Mouse (Mus musculus): ENCODE data around the gene Ddb1.

Gene Ddb1

GRCm38 (mm10) chr19:10671319-10671718, 66.2 kb downstream of the Ddb1 start:
- ChIA-PET CTCF (interaction anchor here (0.5 to 3.4 kb wide), 5 partner anchors 35 to 70 kb away, joined by 3 to 11 read pairs (median 7); no protein-coding TSS in a partner anchor), POLR2A (interaction anchor here in 1 of 4 experiments (1.0 kb wide), 1 partner anchor 38 kb away, joined by 3 read pairs; no protein-coding TSS in a partner anchor)

DNA sequence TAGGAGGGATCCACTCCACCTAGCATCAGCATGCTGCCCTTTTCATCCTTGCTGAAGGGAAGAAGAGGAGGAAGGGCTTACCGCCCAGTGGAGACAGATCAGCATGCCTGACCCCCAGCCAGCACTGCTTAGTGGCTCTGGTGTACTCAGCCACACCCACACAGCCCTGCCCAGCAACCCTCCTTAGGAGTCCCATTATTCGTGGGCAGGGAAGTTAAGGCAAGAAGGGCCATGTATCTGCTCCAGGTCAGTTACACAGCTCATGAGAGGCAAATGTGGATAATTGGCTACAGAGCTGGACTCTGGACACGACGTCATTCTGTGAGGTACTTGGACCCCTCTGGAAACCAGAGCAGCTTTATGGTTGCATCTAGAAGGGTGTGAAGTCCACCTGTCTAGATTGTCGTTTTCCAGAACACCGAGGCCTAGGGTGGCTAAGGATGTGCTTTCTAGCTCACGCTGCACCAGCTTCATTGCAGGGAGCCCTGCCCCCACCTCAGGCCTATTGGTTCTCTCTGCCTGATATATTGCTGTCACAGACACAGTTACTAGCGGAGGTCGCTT, 66.8 kb downstream of the Ddb1 start:
- POLR2A ChIA-PET, result interaction anchor here in 1 of 4 experiments (1.0 to 2.2 kb wide), 2 partner anchors 16 to 37 kb away, joined by 3 to 6 read pairs; no protein-coding TSS in a partner anchor
- CTCF ChIA-PET, result interaction anchor here (0.5 to 3.4 kb wide), 7 partner anchors 34 to 287 kb away, joined by 3 to 11 read pairs (median 6); no protein-coding TSS in a partner anchor

GRCm38 (mm10) chr19:10673275-10673674, 68.1 kb downstream of the Ddb1 start:
- ChIA-PET CTCF (interaction anchor here in 2 of 4 experiments (1.0 to 3.4 kb wide), 2 partner anchors 36 to 37 kb away, joined by 3 to 11 read pairs; no protein-coding TSS in a partner anchor), POLR2A (interaction anchor here in 2 of 4 experiments (0.9 to 2.2 kb wide), 5 partner anchors 9 to 43 kb away, joined by 3 to 6 read pairs (median 3); no protein-coding TSS in a partner anchor)

GRCm38 (mm10) chr19:10676656-10677055, 71.5 kb downstream of the Ddb1 start:
- ChIA-PET POLR2A (interaction anchor here (0.5 to 2.5 kb wide), 25 partner anchors 8 to 764 kb away, joined by 3 to 8 read pairs (median 4); partner anchors contain the start of genes Vps37c (in 2 of the 4), Ccdc86 (in 1 of the 4), Cpsf7 (in 1 of the 4) and Cyb561a3 (in 1 of the 4)), CTCF (interaction anchor here (0.6 to 5.6 kb wide), 20 partner anchors 8 to 1336 kb away, joined by 3 to 60 read pairs (median 6); partner anchors contain the start of gene Ms4a15 (in 1 of the 4))

DNA sequence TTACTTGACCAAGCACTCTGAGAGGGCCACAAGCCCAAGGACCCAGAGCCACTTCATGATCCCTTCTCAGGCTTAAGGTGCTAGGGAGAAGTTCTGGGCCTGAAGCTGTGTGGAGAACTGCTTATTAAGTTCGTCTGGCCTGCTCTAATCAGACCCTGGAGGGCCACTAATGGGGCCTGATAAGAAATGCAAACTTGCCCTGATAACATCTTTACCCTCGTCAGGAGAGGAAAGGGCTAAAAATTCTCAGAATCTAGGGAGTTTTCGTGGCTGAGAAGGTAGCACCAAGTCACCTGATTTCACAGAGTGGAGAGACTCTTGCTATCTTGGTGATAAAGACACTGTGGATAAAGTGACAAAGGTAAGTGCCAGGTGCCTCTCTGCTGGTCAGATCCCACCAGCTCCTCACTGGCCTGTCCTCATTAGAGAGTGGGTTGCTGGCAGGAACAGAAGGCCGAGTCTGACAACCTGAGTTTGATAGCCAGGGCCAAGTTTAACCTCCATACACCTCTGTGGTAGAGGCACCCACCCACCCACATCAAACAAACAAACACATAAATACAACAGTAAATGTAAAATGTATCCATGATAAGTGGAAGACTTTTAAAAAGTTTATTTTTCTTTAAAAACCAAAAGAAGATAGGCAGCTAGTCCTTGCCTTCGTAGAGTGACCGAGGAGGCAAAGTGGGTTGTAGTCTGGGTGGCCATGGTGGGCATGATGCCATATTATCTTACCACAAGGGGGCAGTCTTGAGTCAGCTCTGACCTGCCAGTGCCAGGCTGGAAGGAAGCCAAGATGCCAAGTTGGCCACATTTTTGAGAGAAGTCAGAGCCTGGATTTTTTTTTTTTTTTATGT, 73.0 kb downstream of the Ddb1 start, which contains the start of gene Pga5:
TSS of gene Pga5 (minus strand) at position 157 of the 857 bp plus-strand sequence.
- ChIA-PET POLR2A (interaction anchor here in 3 of 4 experiments (0.6 to 1.4 kb wide), 4 partner anchors 208 to 1331 kb away, joined by 3 to 5 read pairs (median 4); no protein-coding TSS in a partner anchor), CTCF (interaction anchor here (0.6 to 5.6 kb wide), 28 partner anchors 9 to 1842 kb away, joined by 3 to 60 read pairs (median 3); partner anchors contain the start of gene Vps37c (in 1 of the 4))

DNA sequence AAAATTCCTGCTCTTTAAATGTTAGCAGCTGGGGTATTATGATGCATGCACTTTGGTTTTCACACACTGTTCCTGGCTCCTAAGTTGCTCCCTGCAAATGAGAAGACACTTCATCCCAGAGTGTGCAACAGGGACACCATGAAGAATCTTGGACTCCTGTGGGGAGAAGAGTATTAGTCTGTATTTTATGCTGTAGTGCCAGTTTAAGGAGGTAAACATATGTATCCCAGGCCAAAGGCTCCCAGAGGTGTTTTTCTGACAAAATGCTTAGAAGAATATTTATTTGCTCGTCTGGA, 73.6 kb downstream of the Ddb1 start:
- ChIA-PET POLR2A (interaction anchor here in 2 of 4 experiments (0.6 to 0.7 kb wide), 3 partner anchors 208 to 1331 kb away, joined by 3 to 5 read pairs (median 4); no protein-coding TSS in a partner anchor), CTCF (interaction anchor here (0.6 to 5.6 kb wide), 24 partner anchors 9 to 1800 kb away, joined by 3 to 60 read pairs (median 3); partner anchors contain the start of gene Vps37c (in 1 of the 4))

Data from embryonic stem cell, embryonic (primary cell).